Mouse (Mus musculus): ENCODE data around the gene Pdgfc. TPM values are rescaled to one million over a fixed set of nuclear protein-coding genes. Genes with fewer than 3 reads are reported as not detected.

Gene Pdgfc
- polyA plus RNA-seq, 1 experiment, result 1.3 TPM

DNA sequence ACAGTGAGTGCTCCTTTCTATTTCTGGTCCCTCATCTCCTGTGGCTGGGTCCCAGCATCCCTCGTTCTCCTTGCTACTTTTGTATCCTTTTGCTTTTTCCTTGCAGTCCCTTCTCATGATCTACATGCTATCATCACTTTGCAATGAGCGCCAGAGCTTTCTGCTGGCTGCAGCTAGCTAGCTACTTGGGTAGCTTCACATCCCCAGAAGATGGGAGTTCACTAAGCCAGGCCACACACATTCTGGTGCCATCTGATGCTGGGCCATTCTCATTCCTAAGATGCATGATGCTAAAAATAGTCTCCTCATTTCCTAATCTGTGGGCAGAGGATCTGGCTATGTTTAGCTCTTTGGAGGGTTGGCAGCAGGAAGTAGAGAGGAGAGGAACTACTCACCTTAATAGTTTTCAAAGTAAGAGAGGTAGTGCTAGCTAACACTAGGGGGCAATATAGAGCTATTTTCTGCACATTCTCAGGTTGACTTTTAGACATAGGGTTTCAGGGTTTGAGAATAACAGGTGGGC, 3.0 kb downstream of the Pdgfc start:
- TF ChIP-seq POLR2A (IDR thresholded peaks at IDR 0.05; ENCODE audit: borderline replicate concordance, extremely low read depth, low read depth, low read length) (no peak), CTCF (IDR thresholded peaks at IDR 0.05; ENCODE audit: insufficient read depth, low read length) (peak; percentile 30; the same call in 1 of the 2 replicates)
- 40% methylated on average over 2 of the region's 2 CpGs for WGBS
- Histone ChIP-seq H3K4me3 (replicated peaks; ENCODE audit: extremely low read depth, low read depth, low read length) (no peak overlapping the region), H3K4me1 (ENCODE audit: control insufficient read depth, insufficient read depth, low read length) (0 out of 2 replicates have a peak, but pooled peaks cover 3% of the 10 kb centered on the region)
- DNase-seq, result peak; percentile 9

DNA sequence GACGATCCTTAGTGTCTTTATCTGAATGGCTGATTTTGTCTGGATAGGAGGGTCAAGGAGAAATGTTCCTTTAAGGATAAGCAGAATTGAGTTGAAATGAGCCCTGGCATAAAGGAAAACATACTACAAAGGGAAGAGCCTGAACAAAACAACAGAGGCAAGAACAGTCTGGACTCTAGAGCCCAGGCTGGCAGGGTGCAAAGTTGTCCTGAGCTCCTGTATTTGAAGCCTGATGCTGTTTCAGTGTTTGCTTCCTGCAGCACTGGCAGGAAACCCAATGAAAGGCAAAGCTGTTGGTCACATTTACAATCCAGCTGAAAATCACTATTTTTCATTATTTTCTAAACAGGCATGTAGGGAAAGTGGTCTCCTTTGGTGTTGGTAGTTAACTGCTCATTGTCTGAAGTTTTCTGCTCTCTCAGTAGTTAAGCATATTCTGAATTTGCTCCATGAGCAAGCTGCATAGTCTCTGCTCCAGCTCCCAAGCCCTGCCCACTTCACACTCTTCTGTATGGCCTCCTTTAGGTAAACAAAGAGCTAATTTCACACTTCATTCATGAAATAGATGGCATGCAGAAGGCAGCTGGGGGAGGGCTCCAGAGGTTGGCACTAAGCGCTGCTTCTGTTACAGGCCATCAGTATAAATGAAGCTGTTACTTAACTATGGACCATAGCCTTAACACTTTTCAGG, 8.6 kb downstream of the Pdgfc start:
- DNase-seq, result no peak
- WGBS, result 69% methylated on average over 2 of the region's 2 CpGs
- Histone ChIP-seq H3K4me3 (replicated peaks; ENCODE audit: extremely low read depth, low read depth, low read length) (no peak overlapping the region), H3K4me1 (ENCODE audit: control insufficient read depth, insufficient read depth, low read length) (no peaks in the 10 kb centered on the region)
- TF ChIP-seq POLR2A (IDR thresholded peaks at IDR 0.05; ENCODE audit: borderline replicate concordance, extremely low read depth, low read depth, low read length), result no peak
- TF ChIP-seq CTCF (IDR thresholded peaks at IDR 0.05; ENCODE audit: insufficient read depth, low read length), result no peak

DNA sequence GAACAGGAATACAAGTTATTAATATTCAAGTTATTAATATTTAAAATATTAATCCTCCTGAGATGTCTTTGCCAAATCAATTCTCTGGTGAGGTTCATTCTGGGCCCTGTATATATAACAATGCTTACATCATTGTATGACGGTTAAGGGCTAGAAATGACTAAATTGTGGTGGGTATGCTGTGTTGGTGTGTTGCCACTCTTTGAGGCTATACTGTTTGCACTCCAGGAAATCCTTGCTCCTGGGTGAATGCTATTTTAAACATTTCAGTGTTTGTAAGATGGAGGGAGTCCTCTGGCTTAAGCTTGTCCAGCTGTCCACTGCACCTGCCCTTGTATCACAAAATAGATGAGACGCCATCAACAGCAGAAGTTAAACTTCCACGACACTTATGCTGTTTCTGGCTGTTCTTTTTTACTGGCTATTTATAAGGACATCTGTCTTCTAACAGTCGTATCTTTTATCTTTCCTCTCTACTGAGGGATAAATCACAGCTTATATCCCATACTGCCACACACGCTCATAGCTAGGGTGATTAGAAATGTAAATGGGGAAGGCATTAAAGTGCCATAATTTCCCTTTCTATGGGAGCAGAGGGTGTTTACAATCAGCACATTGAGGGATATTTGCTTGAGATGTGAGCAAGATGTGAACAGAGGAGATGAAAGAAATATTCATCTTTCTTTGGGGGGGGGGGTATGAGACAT, 9.3 kb downstream of the Pdgfc start:
- DNase-seq, result no peak
- TF ChIP-seq CTCF (IDR thresholded peaks at IDR 0.05; ENCODE audit: insufficient read depth, low read length), result no peak
- TF ChIP-seq POLR2A (IDR thresholded peaks at IDR 0.05; ENCODE audit: borderline replicate concordance, extremely low read depth, low read depth, low read length), result no peak
- 72% methylated on average over 5 of the region's 5 CpGs for WGBS
- no peaks in the 10 kb centered on the region for H3K4me1 ChIP-seq (ENCODE audit: control insufficient read depth, insufficient read depth, low read length)
- H3K4me3 ChIP-seq (replicated peaks; ENCODE audit: extremely low read depth, low read depth, low read length), result no peak overlapping the region

- DNase-seq, result no peak
- WGBS, result 37% methylated on average over 10 of the region's 10 CpGs
These were observed 10.7 kb downstream of the Pdgfc start for GRCm38 (mm10) chr3:81046652-81047607.

DNA sequence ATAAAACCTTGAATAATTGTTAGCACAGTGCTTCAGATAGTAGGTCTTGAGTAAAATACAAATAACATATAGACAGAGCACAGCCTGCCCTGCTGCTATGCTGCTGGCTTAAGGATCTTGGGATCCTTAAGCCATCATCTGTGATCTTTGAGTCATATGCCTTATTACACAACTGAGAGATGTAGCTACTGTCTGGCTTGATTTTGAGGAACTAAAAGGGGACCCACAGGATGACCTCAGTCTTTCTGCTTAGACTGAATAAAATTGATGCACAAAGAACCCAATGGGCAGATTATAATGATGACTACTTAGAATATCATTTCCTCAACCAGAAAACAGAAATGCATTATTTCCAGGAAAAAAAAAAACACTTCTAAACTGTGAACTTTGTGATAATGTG, 15.3 kb downstream of the Pdgfc start:
- TF ChIP-seq POLR2A (IDR thresholded peaks at IDR 0.05; ENCODE audit: borderline replicate concordance, extremely low read depth, low read depth, low read length) (no peak), CTCF (IDR thresholded peaks at IDR 0.05; ENCODE audit: insufficient read depth, low read length) (no peak)
- Histone ChIP-seq H3K4me3 (replicated peaks; ENCODE audit: extremely low read depth, low read depth, low read length) (no peak overlapping the region), H3K4me1 (ENCODE audit: control insufficient read depth, insufficient read depth, low read length) (no peaks in the 10 kb centered on the region)
- DNase-seq, result no peak

More at GRCm38 (mm10) chr3:81046652-81047607, 10.7 kb downstream of the Pdgfc start:
- TF ChIP-seq POLR2A (IDR thresholded peaks at IDR 0.05; ENCODE audit: borderline replicate concordance, extremely low read depth, low read depth, low read length) (no peak), CTCF (IDR thresholded peaks at IDR 0.05; ENCODE audit: insufficient read depth, low read length) (no peak)
- no peak overlapping the region for H3K4me3 ChIP-seq (replicated peaks; ENCODE audit: extremely low read depth, low read depth, low read length)
- H3K4me1 ChIP-seq (ENCODE audit: control insufficient read depth, insufficient read depth, low read length), result no peaks in the 10 kb centered on the region

GRCm38 (mm10) chr3:81052422-81052821, 16.2 kb downstream of the Pdgfc start:
- TF ChIP-seq CTCF (IDR thresholded peaks at IDR 0.05; ENCODE audit: insufficient read depth, low read length) (no peak), POLR2A (IDR thresholded peaks at IDR 0.05; ENCODE audit: borderline replicate concordance, extremely low read depth, low read depth, low read length) (no peak)
- no peak for DNase-seq
- WGBS, result 68% methylated on average over 6 of the region's 6 CpGs
- H3K4me1 ChIP-seq (ENCODE audit: control insufficient read depth, insufficient read depth, low read length), result no peaks in the 10 kb centered on the region
- no peak overlapping the region for H3K4me3 ChIP-seq (replicated peaks; ENCODE audit: extremely low read depth, low read depth, low read length)

GRCm38 (mm10) chr3:81054074-81054473, 17.9 kb downstream of the Pdgfc start:
- Histone ChIP-seq H3K4me1 (ENCODE audit: control insufficient read depth, insufficient read depth, low read length) (no peaks in the 10 kb centered on the region), H3K4me3 (replicated peaks; ENCODE audit: extremely low read depth, low read depth, low read length) (no peak overlapping the region)
- DNase-seq, result no peak
- TF ChIP-seq POLR2A (IDR thresholded peaks at IDR 0.05; ENCODE audit: borderline replicate concordance, extremely low read depth, low read depth, low read length), result no peak
- TF ChIP-seq CTCF (IDR thresholded peaks at IDR 0.05; ENCODE audit: insufficient read depth, low read length), result no peak

GRCm38 (mm10) chr3:81057719-81058118, 21.5 kb downstream of the Pdgfc start:
- TF ChIP-seq POLR2A (IDR thresholded peaks at IDR 0.05; ENCODE audit: borderline replicate concordance, extremely low read depth, low read depth, low read length) (no peak), CTCF (IDR thresholded peaks at IDR 0.05; ENCODE audit: insufficient read depth, low read length) (no peak)
- Histone ChIP-seq H3K4me1 (ENCODE audit: control insufficient read depth, insufficient read depth, low read length) (no peaks in the 10 kb centered on the region), H3K4me3 (replicated peaks; ENCODE audit: extremely low read depth, low read depth, low read length) (no peak overlapping the region)
- 55% methylated on average over 1 of the region's 1 CpGs for whole genome bisulfite sequencing
- DNase-seq, result no peak

GRCm38 (mm10) chr3:81058527-81059031, 22.4 kb downstream of the Pdgfc start:
- TF ChIP-seq POLR2A (IDR thresholded peaks at IDR 0.05; ENCODE audit: borderline replicate concordance, extremely low read depth, low read depth, low read length) (no peak), CTCF (IDR thresholded peaks at IDR 0.05; ENCODE audit: insufficient read depth, low read length) (no peak)
- Histone ChIP-seq H3K4me3 (replicated peaks; ENCODE audit: extremely low read depth, low read depth, low read length) (no peak overlapping the region), H3K4me1 (ENCODE audit: control insufficient read depth, insufficient read depth, low read length) (no peaks in the 10 kb centered on the region)
- no peak for DNase-seq
- WGBS, result 25% methylated on average over 4 of the region's 4 CpGs

Measured in lung, adult 2 months (tissue).